In the genomic region with DNA sequence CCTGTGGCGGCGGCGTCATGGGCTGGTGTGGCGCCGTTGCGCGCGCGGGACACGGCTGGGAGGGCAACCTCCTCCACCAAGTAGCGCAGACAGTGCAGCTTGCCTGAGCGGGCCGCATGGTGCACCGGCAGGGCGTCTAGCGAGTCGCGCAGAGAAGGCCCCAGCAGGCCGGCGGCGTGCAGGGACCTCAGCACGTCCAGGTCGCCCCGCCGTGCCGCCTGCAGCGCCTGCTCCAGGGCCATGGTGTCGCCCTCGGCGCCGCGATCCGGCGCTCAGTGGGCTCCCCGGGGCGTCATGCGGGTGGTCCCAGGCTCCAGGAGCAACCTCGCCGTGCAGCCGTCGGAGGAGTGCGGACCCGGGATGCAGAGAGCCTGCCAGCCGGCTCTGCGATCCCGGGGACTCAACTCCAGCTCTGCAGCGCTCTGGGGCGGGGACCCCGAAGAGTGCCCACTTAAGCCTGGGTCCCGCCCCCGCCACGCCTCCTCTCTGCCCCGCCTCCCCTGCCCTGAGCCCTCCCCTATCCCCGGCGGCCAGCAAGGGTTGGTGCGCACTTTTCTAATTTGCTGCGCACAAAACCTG, we compare ENCODE assay signal across 8 mouse cellular contexts. TPM values are rescaled to one million over a fixed set of nuclear protein-coding genes. Genes with fewer than 3 reads are reported as not detected.
A peak's percentile ranks its signal among the peaks of the same experiment; 100 is the strongest.
DNase-seq lines count a peak whose midpoint lies in the region; ATAC-seq and TF ChIP-seq lines count a peak whose summit lies in the region.

Gene Espn, minus strand, starts transcription at position 406 of the 579 bp plus-strand sequence.

- peak; percentile 74; the same call in 1 of the 2 replicates for ATAC-seq in limb, embryonic 13.5 days (ENCODE audit: low FRiP score, low read depth)
- peak; percentile 74 for ATAC-seq in midbrain, embryonic 12.5 days (ENCODE audit: low FRiP score, low read depth)

- H3K4me1 ChIP-seq in limb, embryonic 13.5 days, result peaks cover 17% of the 10 kb centered on the region
- H3K4me1 ChIP-seq in midbrain, embryonic 12.5 days, result peaks cover 15% of the 10 kb centered on the region
- peaks cover 17% of the 10 kb centered on the region for H3K4me1 ChIP-seq in thymus, adult 2 months (replicated peaks; ENCODE audit: control insufficient read depth, insufficient read depth, low read length)

- WGBS in limb, embryonic 13.5 days, result under 1% methylated on average over 56 of the region's 57 CpGs
- 1% methylated on average over 57 of the region's 57 CpGs for WGBS in midbrain, embryonic 12.5 days
- WGBS in thymus, adult 2 months, result 1% methylated on average over 57 of the region's 57 CpGs

- no peak for TF ChIP-seq CTCF in thymus, adult 2 months (IDR thresholded peaks at IDR 0.05; ENCODE audit: borderline replicate concordance, control insufficient read depth, extremely low read depth, insufficient read depth, low read length, poor library complexity)

- no peak for TF ChIP-seq POLR2A in thymus, adult 2 months (IDR thresholded peaks at IDR 0.05; ENCODE audit: control insufficient read depth, extremely low read depth, insufficient read depth, low read length, poor library complexity)

- peak within 1 kb of the TSS; percentile 60 for H3K9ac ChIP-seq in limb, embryonic 13.5 days
- 0 out of 2 replicates have a peak within 1 kb of the TSS, but pooled peaks have one; percentile 31 for H3K9ac ChIP-seq in midbrain, embryonic 12.5 days (replicated peaks)

- H3K36me3 ChIP-seq in limb, embryonic 13.5 days, result no peaks in the 10 kb centered on the region
- no peaks in the 10 kb centered on the region for H3K36me3 ChIP-seq in midbrain, embryonic 12.5 days
- no peaks in the 10 kb centered on the region for H3K36me3 ChIP-seq in thymus, adult 2 months (ENCODE audit: control insufficient read depth, insufficient read depth, low read length)

- H3K9me3 ChIP-seq in limb, embryonic 13.5 days, result no peaks in the 10 kb centered on the region
- no peaks in the 10 kb centered on the region for H3K9me3 ChIP-seq in midbrain, embryonic 12.5 days

- peaks cover 88% of the 10 kb centered on the region for H3K27me3 ChIP-seq in limb, embryonic 13.5 days
- H3K27me3 ChIP-seq in midbrain, embryonic 12.5 days, result peaks cover 95% of the 10 kb centered on the region
- H3K27me3 ChIP-seq in thymus, adult 2 months (ENCODE audit: control insufficient read depth, insufficient read depth, low read length), result no peaks in the 10 kb centered on the region; the same call in 1 of the 2 replicates

- peak within 1 kb of the TSS; percentile 73 for H3K4me2 ChIP-seq in limb, embryonic 13.5 days (replicated peaks)
- H3K4me2 ChIP-seq in midbrain, embryonic 12.5 days (replicated peaks), result peak within 1 kb of the TSS; percentile 55

- intact Hi-C loops in heart, postnatal 14 days (cut with DNase I), result no loop called here

- H3K27ac ChIP-seq in limb, embryonic 13.5 days, result no peak within 1 kb of the TSS
- no peak within 1 kb of the TSS for H3K27ac ChIP-seq in midbrain, embryonic 12.5 days (replicated peaks)
- no peak within 1 kb of the TSS for H3K27ac ChIP-seq in thymus, adult 2 months (ENCODE audit: control insufficient read depth, insufficient read depth, low read length)

- peak; percentile 73 for DNase-seq in Muller cell, postnatal 12 days (ENCODE audit: inconsistent ontology term)
- DNase-seq in embryo, embryonic 11 days, result peak; percentile 83
- DNase-seq in heart, postnatal 14 days, result peak; percentile 58 to 62
- DNase-seq in thymus, adult 2 months, result peak; percentile 59
- DNase-seq in frontal cortex, postnatal 25 days (ENCODE audit: low spot score in 2 of 2), result no peak
- DNase-seq in adipocyte (ENCODE audit: low spot score), result no peak

- H3K4me3 ChIP-seq in limb, embryonic 13.5 days, result peak within 1 kb of the TSS; percentile 46
- H3K4me3 ChIP-seq in midbrain, embryonic 12.5 days, result peak within 1 kb of the TSS; percentile 36
- H3K4me3 ChIP-seq in thymus, adult 2 months (ENCODE audit: control insufficient read depth, insufficient read depth, low read length), result peak within 1 kb of the TSS; percentile 51

RNA-seq across cellular contexts. Expression of gene Espn, which starts in this region (rescaled TPM):
- 1 to 10 TPM; 1.4 to 2.0 TPM for total RNA-seq in heart, postnatal 14 days (2021)
- 0.88 and 1.5 TPM in 2 replicates for polyA plus RNA-seq in limb, embryonic 13.5 days (2015; fragmentation: Nextera tagmentation; extraction: Ambion mirVana)
- polyA plus RNA-seq in midbrain, embryonic 12.5 days (2016; fragmentation: Nextera tagmentation; extraction: Ambion mirVana), result 0.26 TPM in 1 of 2 replicates, not detected in the other
- polyA plus RNA-seq in thymus, adult 2 months (2012; rRNA removed), result 5.7 and 6.5 TPM in 2 replicates

Comparison
In these comparisons a context has a peak if more than half of its experiments do, and no peak if none do; other contexts are left out.
1. Peak in ATAC-seq, H3K4me3 ChIP-seq, H3K9ac ChIP-seq and H3K4me2 ChIP-seq in midbrain, embryonic 12.5 days; RNA of the gene not detected or under 1 TPM.
2. DNase-seq: peak in Muller cell, postnatal 12 days (single experiment), embryo, embryonic 11 days (single experiment), heart, postnatal 14 days (2 of 2) and thymus, adult 2 months (single experiment); none in frontal cortex, postnatal 25 days (0 of 2) and adipocyte (single experiment).
3. Peak in every context shown above with its lines, with median percentiles within 50 percentile points of each other: H3K4me3 ChIP-seq.